Mouse (Mus musculus): ENCODE results near the gene Gpcpd1. TPM values are rescaled to one million over a fixed set of nuclear protein-coding genes. Genes with fewer than 3 reads are reported as not detected.

The Gpcpd1 gene
- polyA plus RNA-seq, 1 experiment from 2014 or later, result 54.7 TPM

- no peak for ATAC-seq (ENCODE audit: insufficient number of reproducible peaks, insufficient read depth, low FRiP score, low TSS enrichment, low read depth)
Measured at GRCm38 (mm10) chr2:132582227-132582626, 5.3 kb downstream of the Gpcpd1 start.

DNA sequence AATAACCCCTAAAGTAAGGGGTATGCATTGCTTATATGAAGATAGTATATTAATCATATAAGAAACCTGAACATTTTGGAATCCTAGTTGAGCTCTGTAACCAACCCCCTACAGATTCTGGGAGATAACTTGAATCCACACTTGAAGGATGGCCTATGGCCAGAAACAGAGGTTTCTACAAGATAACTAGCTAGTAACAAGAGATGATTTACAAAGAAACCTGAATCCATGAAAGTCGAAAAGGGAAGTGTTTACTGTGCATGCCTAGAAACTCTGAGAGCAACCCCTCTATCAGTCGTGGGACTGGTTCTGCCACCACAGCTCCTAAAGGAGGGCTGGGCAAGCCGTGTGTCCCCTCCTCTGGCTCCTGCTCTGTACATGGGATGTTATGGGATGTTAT, 7.8 kb downstream of the Gpcpd1 start:
- no peak overlapping the region for H3K9ac ChIP-seq

More at GRCm38 (mm10) chr2:132582227-132582626, 5.3 kb downstream of the Gpcpd1 start:
- Histone ChIP-seq H3K9ac (no peak overlapping the region), H3K4me2 (no peak overlapping the region), H3K27ac (peak overlapping the region; percentile 74), H3K4me1 (peaks cover 35% of the 10 kb centered on the region), H3K4me3 (no peak overlapping the region), H3K9me3 (no peaks in the 10 kb centered on the region), H3K27me3 (no peaks in the 10 kb centered on the region), H3K36me3 (no peaks in the 10 kb centered on the region)
- WGBS, result 44% methylated on average over 4 of the region's 4 CpGs

GRCm38 (mm10) chr2:132578711-132579110, 8.8 kb downstream of the Gpcpd1 start:
- no peak overlapping the region for H3K9ac ChIP-seq
- H3K27ac ChIP-seq, result no peak overlapping the region
- H3K4me2 ChIP-seq, result no peak overlapping the region
- ATAC-seq (ENCODE audit: insufficient number of reproducible peaks, insufficient read depth, low FRiP score, low TSS enrichment, low read depth), result no peak
- 92% methylated on average over 3 of the region's 3 CpGs for WGBS
- no peaks in the 10 kb centered on the region for H3K9me3 ChIP-seq
- H3K4me1 ChIP-seq, result peaks cover 33% of the 10 kb centered on the region
- H3K27me3 ChIP-seq, result no peaks in the 10 kb centered on the region
- H3K4me3 ChIP-seq, result no peak overlapping the region
- no peaks in the 10 kb centered on the region for H3K36me3 ChIP-seq

More for the DNA sequence above, 7.8 kb downstream of the Gpcpd1 start:
- Histone ChIP-seq H3K4me1 (peaks cover 34% of the 10 kb centered on the region), H3K27ac (no peak overlapping the region), H3K36me3 (no peaks in the 10 kb centered on the region), H3K9me3 (no peaks in the 10 kb centered on the region), H3K27me3 (no peaks in the 10 kb centered on the region), H3K4me2 (no peak overlapping the region), H3K4me3 (no peak overlapping the region)
- 62% methylated on average over 3 of the region's 3 CpGs for WGBS
- ATAC-seq (ENCODE audit: insufficient number of reproducible peaks, insufficient read depth, low FRiP score, low TSS enrichment, low read depth), result no peak

DNA sequence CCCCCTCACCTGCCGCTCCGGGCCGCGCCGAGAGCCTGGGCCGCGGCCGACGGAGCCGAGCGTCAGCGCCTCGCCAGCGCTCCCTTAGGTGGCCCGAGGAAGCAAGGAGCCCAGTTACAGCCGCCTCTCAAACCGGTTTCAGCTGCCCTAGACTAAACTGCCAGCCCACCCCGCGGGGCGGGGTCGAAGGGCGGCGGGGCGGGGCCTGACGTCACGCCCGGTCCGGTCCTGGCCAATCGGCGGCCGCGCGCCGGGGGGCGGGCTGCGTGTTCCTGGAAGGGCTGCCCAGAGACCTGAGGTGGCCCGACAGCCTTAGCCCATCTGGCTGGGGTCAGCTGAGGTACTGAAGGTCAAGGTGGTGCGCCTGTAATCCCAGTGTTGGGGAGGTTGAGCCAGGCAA, 9.5 kb downstream of the Gpcpd1 start:
- Histone ChIP-seq H3K4me2 (peak overlapping the region; percentile 71), H3K9ac (peak overlapping the region; percentile 96), H3K4me1 (peaks cover 27% of the 10 kb centered on the region), H3K27me3 (no peaks in the 10 kb centered on the region), H3K9me3 (no peaks in the 10 kb centered on the region), H3K4me3 (peak overlapping the region; percentile 83), H3K27ac (peak overlapping the region; percentile 99), H3K36me3 (no peaks in the 10 kb centered on the region)
- peak; percentile 97 for ATAC-seq (ENCODE audit: insufficient number of reproducible peaks, insufficient read depth, low FRiP score, low TSS enrichment, low read depth)
- WGBS, result under 1% methylated on average over 37 of the region's 38 CpGs

- Histone ChIP-seq H3K9me3 (no peaks in the 10 kb centered on the region), H3K4me3 (peak overlapping the region; percentile 83), H3K36me3 (no peaks in the 10 kb centered on the region), H3K27ac (peak overlapping the region; percentile 99), H3K27me3 (no peaks in the 10 kb centered on the region), H3K4me1 (peaks cover 24% of the 10 kb centered on the region), H3K4me2 (peak overlapping the region; percentile 71), H3K9ac (peak overlapping the region; percentile 96)
- ATAC-seq (ENCODE audit: insufficient number of reproducible peaks, insufficient read depth, low FRiP score, low TSS enrichment, low read depth), result peak; percentile 53
- under 1% methylated on average over 36 of the region's 41 CpGs for WGBS
Measured at GRCm38 (mm10) chr2:132577431-132577981, 10.0 kb downstream of the Gpcpd1 start.

DNA sequence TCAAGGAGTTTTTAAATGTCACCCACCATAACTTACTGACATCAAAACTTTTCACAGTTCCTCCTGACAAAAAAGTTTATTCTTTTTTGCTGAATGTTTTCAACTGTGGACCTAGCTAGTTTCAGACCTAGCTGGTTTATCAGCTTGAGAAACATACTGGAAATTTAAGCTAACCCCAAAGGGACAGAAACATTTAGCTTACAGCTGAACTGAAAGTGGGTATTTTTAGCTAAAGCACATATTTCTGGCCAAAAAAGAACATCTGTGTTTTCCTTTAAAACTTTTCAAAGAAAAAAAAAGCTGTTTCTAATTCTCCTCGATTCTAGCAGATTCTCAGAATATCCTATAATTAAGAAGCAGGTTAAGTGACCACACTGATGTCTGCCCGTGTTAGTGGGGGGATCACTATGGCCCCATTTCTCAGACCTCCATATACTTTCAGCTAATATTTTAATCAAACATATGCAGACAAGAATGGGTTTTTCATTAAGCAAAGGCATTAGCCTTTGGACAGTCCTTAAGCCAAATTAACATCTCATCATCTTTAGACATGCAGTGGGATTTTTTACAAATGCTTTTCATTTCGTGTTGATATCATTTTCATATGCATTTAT, 10.9 kb downstream of the Gpcpd1 start:
- H3K9ac ChIP-seq, result no peak overlapping the region; the same call in 1 of the 2 replicates
- no peak for ATAC-seq (ENCODE audit: insufficient number of reproducible peaks, insufficient read depth, low FRiP score, low TSS enrichment, low read depth)

DNA sequence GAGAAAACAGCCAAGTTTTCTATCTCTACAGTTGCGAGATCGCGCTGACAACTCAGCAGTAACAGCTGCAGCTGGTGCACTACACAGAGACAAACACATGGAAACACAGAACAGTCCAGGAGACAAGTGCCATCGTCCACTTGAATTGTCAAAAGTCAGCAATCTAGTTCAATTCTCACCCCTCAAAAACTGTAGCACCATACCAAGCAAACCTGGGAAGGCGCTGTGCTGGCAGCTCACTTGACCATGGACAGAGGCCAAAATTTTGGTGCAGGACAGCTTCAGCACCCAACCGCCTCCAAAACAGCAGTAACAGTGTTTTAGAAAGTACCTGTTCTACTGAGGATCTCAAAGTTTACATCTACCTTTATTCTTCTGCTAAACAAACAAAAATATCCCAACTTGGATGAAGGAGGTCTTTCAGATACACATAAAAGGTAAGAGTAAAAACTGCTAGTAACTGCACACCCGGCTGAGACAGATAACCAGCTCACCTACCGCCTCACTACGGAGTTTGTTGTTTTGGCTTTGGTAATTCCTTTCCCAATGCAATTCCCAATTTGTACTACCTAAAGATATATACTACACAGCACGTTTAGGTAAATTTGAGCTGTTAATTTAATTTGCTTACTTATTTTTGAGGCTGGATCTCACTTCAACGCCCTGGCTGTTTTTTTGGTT, 11.6 kb downstream of the Gpcpd1 start:
- Histone ChIP-seq H3K9me3 (no peaks in the 10 kb centered on the region), H3K9ac (0 out of 2 replicates have a peak overlapping the region, but pooled peaks have one; percentile 11), H3K27me3 (no peaks in the 10 kb centered on the region), H3K36me3 (peaks cover 8% of the 10 kb centered on the region), H3K4me2 (peak overlapping the region; percentile 71), H3K4me1 (peaks cover 11% of the 10 kb centered on the region), H3K27ac (no peak overlapping the region), H3K4me3 (peak overlapping the region; percentile 83; the same call in 1 of the 2 replicates)
- ATAC-seq (ENCODE audit: insufficient number of reproducible peaks, insufficient read depth, low FRiP score, low TSS enrichment, low read depth), result no peak
- WGBS, result 80% methylated on average over 11 of the region's 11 CpGs

More for the DNA sequence above, 10.9 kb downstream of the Gpcpd1 start:
- WGBS, result 21% methylated on average over 3 of the region's 3 CpGs
- Histone ChIP-seq H3K27ac (no peak overlapping the region), H3K4me2 (peak overlapping the region; percentile 71), H3K9me3 (no peaks in the 10 kb centered on the region), H3K27me3 (no peaks in the 10 kb centered on the region), H3K4me3 (peak overlapping the region; percentile 83), H3K4me1 (peaks cover 15% of the 10 kb centered on the region), H3K36me3 (peaks cover 3% of the 10 kb centered on the region)

DNA sequence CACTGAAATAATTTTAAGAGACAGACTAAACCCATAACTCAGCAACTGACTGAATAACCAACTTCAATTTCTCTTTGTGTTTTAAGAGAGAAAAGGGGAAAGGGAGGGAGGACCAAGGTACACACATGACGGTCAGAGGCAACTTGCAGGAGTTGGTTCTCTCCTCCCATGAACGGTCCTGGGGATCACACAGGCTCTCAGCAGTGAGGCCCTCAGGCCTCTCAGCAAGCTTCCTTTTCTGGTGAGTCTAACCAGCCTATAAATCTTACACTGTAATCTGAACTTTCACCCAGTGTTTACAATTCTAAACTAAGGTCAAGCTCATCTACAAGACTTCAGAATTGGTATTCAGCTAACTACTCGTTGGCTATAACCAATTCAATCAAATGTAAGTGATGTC, 12.3 kb downstream of the Gpcpd1 start:
- Histone ChIP-seq H3K4me1 (peaks cover 11% of the 10 kb centered on the region), H3K4me2 (peak overlapping the region; percentile 71), H3K27me3 (no peaks in the 10 kb centered on the region), H3K36me3 (peaks cover 11% of the 10 kb centered on the region), H3K9ac (no peak overlapping the region), H3K9me3 (no peaks in the 10 kb centered on the region), H3K4me3 (0 out of 2 replicates have a peak overlapping the region, but pooled peaks have one; percentile 83), H3K27ac (no peak overlapping the region)
- ATAC-seq (ENCODE audit: insufficient number of reproducible peaks, insufficient read depth, low FRiP score, low TSS enrichment, low read depth), result no peak
- WGBS, result 62% methylated on average over 3 of the region's 3 CpGs

DNA sequence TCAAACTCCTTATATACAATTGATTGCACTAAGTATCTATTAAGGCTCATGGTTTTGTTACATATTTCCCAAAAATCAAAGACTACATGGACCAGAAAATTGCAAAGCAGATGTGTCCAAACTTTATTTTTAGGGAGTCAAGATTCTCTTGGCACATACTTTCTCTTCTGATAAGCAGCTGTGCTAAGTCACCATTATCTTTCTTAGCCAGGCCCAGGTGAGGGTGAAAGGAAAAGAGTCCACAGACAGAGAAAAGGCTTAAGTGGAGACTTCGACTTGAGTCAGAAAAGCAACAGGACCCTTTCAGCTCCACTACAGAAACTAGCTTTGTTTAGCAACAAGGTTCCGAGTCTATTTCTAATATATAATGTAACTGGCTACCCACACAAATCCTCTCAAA, 14.2 kb downstream of the Gpcpd1 start:
- Histone ChIP-seq H3K4me3 (no peak overlapping the region), H3K4me1 (peaks cover 11% of the 10 kb centered on the region), H3K27ac (no peak overlapping the region), H3K9ac (no peak overlapping the region), H3K9me3 (no peaks in the 10 kb centered on the region), H3K4me2 (no peak overlapping the region), H3K27me3 (no peaks in the 10 kb centered on the region), H3K36me3 (peaks cover 25% of the 10 kb centered on the region)
- no peak for ATAC-seq (ENCODE audit: insufficient number of reproducible peaks, insufficient read depth, low FRiP score, low TSS enrichment, low read depth)
- WGBS, result 92% methylated on average over 2 of the region's 2 CpGs

DNA sequence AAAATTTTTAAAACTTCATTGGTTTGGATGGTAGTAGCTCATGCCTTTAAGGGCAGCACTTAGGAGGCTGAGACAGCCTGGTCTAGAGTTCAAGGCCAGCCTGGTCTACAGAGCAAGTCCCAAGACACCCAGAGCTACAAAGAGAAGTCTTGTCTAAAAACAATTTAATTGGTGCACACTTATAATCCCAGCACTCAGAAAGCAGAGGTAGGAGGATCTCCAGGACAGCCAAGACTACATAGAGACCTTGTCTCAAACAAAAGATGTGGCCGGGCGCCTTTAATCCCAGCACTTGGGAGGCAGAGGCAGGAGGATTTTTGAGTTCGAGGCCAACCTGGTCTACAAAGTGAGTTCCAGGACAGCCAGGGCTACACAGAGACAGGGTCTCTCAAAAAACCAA, 14.9 kb downstream of the Gpcpd1 start:
- Histone ChIP-seq H3K9me3 (no peaks in the 10 kb centered on the region), H3K27ac (no peak overlapping the region), H3K9ac (no peak overlapping the region), H3K4me2 (no peak overlapping the region), H3K36me3 (peaks cover 30% of the 10 kb centered on the region), H3K4me1 (peaks cover 11% of the 10 kb centered on the region), H3K27me3 (no peaks in the 10 kb centered on the region), H3K4me3 (no peak overlapping the region)
- ATAC-seq (ENCODE audit: insufficient number of reproducible peaks, insufficient read depth, low FRiP score, low TSS enrichment, low read depth), result no peak
- WGBS, result 94% methylated on average over 3 of the region's 3 CpGs

DNA sequence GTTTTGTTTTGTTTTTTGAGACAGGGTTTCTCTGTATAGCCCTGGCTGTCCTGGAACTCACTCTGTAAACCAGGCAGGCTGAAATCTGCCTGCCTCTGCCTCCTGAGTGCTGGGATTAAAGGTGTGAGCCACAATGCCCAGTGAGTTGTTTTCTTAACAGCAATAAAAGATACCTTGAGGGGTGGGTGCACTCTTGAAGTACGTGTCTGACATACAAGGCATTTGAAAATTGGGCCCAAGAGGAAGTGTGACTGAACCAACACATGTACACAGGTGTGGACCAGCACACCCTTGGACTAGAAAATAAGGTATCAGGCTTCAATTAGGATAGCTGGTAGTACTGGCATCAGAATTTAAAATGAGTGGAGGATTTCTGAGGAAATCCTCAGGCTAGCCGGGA, 16.2 kb downstream of the Gpcpd1 start:
- Histone ChIP-seq H3K9ac (no peak overlapping the region), H3K4me2 (no peak overlapping the region), H3K27ac (no peak overlapping the region), H3K36me3 (peaks cover 43% of the 10 kb centered on the region), H3K27me3 (no peaks in the 10 kb centered on the region), H3K9me3 (no peaks in the 10 kb centered on the region), H3K4me3 (no peak overlapping the region), H3K4me1 (peaks cover 11% of the 10 kb centered on the region)
- 95% methylated on average over 2 of the region's 2 CpGs for WGBS
- ATAC-seq (ENCODE audit: insufficient number of reproducible peaks, insufficient read depth, low FRiP score, low TSS enrichment, low read depth), result no peak

DNA sequence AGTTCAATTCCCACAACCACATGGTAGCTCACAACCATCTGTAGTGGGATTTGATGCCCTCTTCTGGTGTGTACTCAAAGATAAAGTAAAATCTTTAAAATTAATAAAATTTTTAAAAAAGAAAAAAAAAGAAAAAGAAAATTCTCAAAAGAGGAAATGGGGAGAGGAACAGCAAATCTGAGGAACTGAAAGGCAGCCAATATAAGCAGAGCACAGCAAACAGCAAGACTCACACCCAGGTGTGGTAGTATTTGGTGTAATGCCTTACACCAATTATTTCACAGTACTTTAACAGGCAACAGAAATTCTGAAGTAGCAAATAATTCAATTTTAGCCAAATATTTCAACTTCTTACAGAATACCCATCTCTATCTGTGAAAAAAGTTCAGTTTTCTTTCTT, 16.7 kb downstream of the Gpcpd1 start:
- Histone ChIP-seq H3K36me3 (peaks cover 47% of the 10 kb centered on the region), H3K4me3 (no peak overlapping the region), H3K27ac (no peak overlapping the region), H3K4me2 (no peak overlapping the region), H3K9me3 (no peaks in the 10 kb centered on the region), H3K27me3 (no peaks in the 10 kb centered on the region), H3K4me1 (peaks cover 8% of the 10 kb centered on the region), H3K9ac (no peak overlapping the region)
- no peak for ATAC-seq (ENCODE audit: insufficient number of reproducible peaks, insufficient read depth, low FRiP score, low TSS enrichment, low read depth)

Data from embryonic facial prominence, embryonic 13.5 days (tissue).